Mouse (Mus musculus) olfactory bulb, adult 2 months (tissue): ENCODE results near the gene Hcar1. TPM values are rescaled to one million over a fixed set of nuclear protein-coding genes. Genes with fewer than 3 reads are reported as not detected.

Source experiments
- H3K27ac ChIP-seq: fragments of 200-500 bp; 2 replicates; pipeline ENCODE4 v1.5.1; 2012; ENCODE audit warnings: low read depth, low read length; ENCODE audit not compliant: insufficient read depth
- H3K4me1 ChIP-seq: fragments of 200-500 bp; 2 replicates; pipeline ENCODE4 v1.6.1; 2012; ENCODE audit warnings: low read length; ENCODE audit not compliant: control insufficient read depth, insufficient read depth
- H3K4me3 ChIP-seq: fragments of 200-500 bp; 2 replicates; pipeline ENCODE4 v1.5.1; 2012; ENCODE audit warnings: mild to moderate bottlenecking, low read depth, low read length, moderate library complexity; ENCODE audit not compliant: insufficient read depth
- CTCF ChIP-seq: fragments of 200-500 bp; IDR thresholded peaks from 2 replicates; pipeline ENCODE4 v1.5.1; 2012; ENCODE audit warnings: low read depth, mild to moderate bottlenecking, low read length, moderate library complexity; ENCODE audit not compliant: insufficient read depth
- POLR2A ChIP-seq: fragments of 200-500 bp; IDR thresholded peaks from 2 replicates; pipeline ENCODE4 v1.6.1; 2012; ENCODE audit warnings: mild to moderate bottlenecking, low read depth, low read length, moderate library complexity; ENCODE audit not compliant: insufficient read depth
- WGBS: fragments of 180-500 bp; shearing (Covaris S2); methylation state at CpG from one replicate; pipeline ENCODE4 v1.1.7; 2018; 5-methylcytosine and 5-hydroxymethylcytosine counted together
- polyA plus RNA-seq: library from polyadenylated mRNA; stranded (reverse); fragments of >200 nt; gene quantifications from 2 replicates; pipeline ENCODE4 v1.2.4, GENCODE M21; 2012; ENCODE audit warnings: low replicate concordance; ENCODE audit not compliant: missing spikeins, insufficient read depth, insufficient read length

Hcar1 gene
- not detected in 2 replicates for polyA plus RNA-seq

GRCm38 (mm10) chr5:123879928-123880327 lies at the start of gene Hcar1:
Gene Hcar1 (minus strand): TSS chr5:123880020.
- TF ChIP-seq CTCF (no peak), POLR2A (no peak)
- Histone ChIP-seq H3K4me3 (no peak within 1 kb of the TSS), H3K27ac (no peak within 1 kb of the TSS), H3K4me1 (no peaks in the 10 kb centered on the region)
- WGBS = 73% methylated on average over 12 of the region's 12 CpGs

GRCm38 (mm10) chr5:123927118-123927517 lies 47.3 kb upstream of the Hcar1 start, which contains the start of gene Gm43518:
Gene Gm43518 (plus strand): TSS chr5:123927418.
- 95% methylated on average over 9 of the region's 9 CpGs for WGBS
- Histone ChIP-seq H3K27ac (no peak within 1 kb of the TSS), H3K4me1 (peaks cover 4% of the 10 kb centered on the region), H3K4me3 (no peak within 1 kb of the TSS)
- TF ChIP-seq POLR2A (no peak), CTCF (no peak)

DNA sequence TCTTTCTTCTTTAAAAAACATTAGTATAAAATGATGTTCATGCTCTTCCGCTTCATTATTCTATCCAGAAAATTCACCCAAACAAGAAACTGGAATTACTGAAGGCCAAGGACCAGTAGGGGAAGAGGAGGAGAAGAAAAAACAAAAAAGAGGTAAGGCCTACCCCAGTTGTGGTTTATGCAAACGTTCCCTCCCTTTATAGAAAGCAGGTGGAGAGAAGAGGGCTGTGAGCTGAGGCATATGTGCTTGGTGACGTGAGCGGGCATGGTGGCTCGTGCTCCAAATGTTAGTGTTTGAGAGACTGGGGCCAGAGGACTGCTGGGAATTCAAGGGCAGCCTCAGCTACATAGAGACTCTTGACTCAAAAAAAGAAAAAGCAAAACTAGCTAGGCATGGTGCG lies 42.3 kb upstream of the Hcar1 start:
- 90% methylated on average over 6 of the region's 6 CpGs for WGBS
- no peak overlapping the region for H3K4me3 ChIP-seq
- no peaks in the 10 kb centered on the region for H3K4me1 ChIP-seq
- TF ChIP-seq POLR2A (no peak), CTCF (no peak)
- H3K27ac ChIP-seq = no peak overlapping the region

DNA sequence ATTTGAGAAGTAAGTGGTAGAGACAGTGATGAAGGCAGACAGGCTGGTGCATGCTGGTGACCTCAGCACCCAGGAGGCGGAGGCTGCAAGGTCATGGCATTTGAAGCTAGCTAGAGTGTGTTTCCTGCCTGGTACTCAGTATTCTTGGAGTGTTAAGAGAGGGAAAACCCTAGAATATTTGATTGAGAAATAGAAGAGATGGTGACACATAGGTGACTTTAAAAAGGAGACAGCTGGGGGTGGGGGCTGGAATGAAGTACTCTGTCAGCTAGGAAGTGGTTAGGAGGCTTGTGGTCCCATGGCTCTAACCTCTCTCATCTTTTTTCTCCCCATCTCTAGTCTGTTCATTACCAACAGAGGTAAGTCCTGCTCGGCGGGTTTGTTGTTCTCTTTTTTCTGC lies 35.0 kb upstream of the Hcar1 start:
- H3K27ac ChIP-seq = no peak overlapping the region
- no peak overlapping the region for H3K4me3 ChIP-seq
- no peaks in the 10 kb centered on the region for H3K4me1 ChIP-seq
- WGBS = 89% methylated on average over 3 of the region's 3 CpGs
- TF ChIP-seq POLR2A (no peak), CTCF (no peak)

- H3K4me3 ChIP-seq = peak overlapping the region; percentile 69
- H3K4me1 ChIP-seq = peaks cover 12% of the 10 kb centered on the region
- TF ChIP-seq POLR2A (no peak), CTCF (no peak)
- H3K27ac ChIP-seq = no peak overlapping the region
- 2% methylated on average over 10 of the region's 10 CpGs for WGBS
These were observed 27.8 kb upstream of the Hcar1 start for GRCm38 (mm10) chr5:123907631-123907977.

GRCm38 (mm10) chr5:123906976-123907630 lies 27.3 kb upstream of the Hcar1 start, which contains the start of gene Denr:
Gene Denr (plus strand): TSS chr5:123907175.
- under 1% methylated on average over 61 of the region's 61 CpGs for WGBS
- Histone ChIP-seq H3K27ac (no peak within 1 kb of the TSS), H3K4me3 (peak within 1 kb of the TSS; percentile 69), H3K4me1 (peaks cover 12% of the 10 kb centered on the region)
- TF ChIP-seq CTCF (peak; percentile 84; the same call in 1 of the 2 replicates), POLR2A (peak; percentile 87)

DNA sequence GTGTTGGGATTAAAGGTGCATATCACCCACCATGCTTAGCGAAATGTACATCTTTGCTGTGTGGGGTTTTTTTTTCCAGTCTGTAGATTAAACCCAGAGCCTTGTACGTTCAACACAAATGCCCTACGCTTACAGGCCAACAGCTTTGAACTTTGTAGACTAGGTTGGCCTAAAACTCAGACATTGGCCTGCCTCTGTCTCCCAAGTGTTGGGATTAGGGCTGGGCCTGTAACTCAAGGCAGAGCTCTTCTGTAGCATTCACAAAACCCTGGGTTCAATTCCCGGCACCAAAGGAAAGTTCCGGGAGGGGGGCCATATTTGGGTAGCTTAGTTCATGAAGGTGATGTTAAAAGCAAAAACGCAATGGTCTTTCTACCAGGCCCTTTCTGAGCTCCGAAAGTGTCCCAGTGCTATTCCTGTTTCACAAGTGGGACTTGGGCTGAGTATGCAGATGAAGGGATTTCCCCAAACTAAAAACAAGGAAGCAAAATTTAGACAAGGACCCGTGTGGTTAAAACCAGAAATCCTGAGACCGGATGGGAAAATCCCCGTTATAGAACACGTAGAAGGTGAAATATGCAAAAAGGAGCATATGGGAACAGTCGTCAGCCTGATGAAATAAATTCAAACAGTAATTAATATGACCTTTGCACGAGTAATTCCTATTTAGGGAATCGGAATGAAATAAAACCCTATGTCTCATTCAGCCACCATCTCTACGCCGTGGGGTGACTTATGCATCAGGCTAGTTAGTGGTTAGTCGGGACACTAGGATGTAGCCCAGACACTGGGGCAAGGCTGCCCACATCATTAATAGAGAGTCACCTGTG lies 26.5 kb upstream of the Hcar1 start:
- no peak for TF ChIP-seq CTCF
- TF ChIP-seq POLR2A = no peak
- WGBS = 50% methylated on average over 17 of the region's 17 CpGs
- no peak overlapping the region for H3K27ac ChIP-seq
- peak overlapping the region; percentile 28 for H3K4me3 ChIP-seq
- H3K4me1 ChIP-seq = peaks cover 12% of the 10 kb centered on the region

DNA sequence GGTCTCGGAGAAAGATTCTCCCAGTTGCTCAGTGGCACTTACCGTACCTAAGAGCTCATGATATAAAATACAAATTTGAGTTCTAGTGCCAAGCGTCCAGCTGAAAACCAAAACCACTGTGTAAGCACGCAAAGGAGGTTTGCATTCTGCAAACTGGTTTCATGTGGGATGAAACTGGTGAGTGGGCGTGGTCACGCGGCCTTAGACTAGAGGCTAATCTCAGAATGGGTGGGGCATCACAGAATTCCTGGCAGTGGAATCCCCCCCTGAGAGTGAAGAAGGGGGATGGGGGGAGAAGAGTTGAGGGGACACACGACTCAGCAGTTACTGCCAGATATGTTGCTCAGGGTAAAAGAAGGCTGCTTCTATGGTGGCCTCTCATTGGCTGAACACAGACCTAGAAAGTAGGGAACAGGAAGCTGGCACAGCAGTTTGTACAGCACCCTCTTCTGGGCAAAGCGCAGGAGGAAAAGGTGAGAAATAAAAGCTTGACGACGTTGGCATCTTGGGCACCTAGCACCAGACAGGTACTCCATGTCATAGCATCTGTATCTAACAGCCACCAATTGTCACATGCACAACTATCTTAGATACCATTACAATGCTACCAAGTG lies 24.3 kb upstream of the Hcar1 start:
- no peak for TF ChIP-seq CTCF
- no peak for TF ChIP-seq POLR2A
- H3K4me3 ChIP-seq = no peak overlapping the region
- WGBS = 74% methylated on average over 11 of the region's 11 CpGs
- H3K4me1 ChIP-seq = peaks cover 12% of the 10 kb centered on the region
- no peak overlapping the region for H3K27ac ChIP-seq
